Mouse (Mus musculus) neutrophil, adult 83 days (primary cell): ENCODE data around the gene Adam23. TPM values are rescaled to one million over a fixed set of nuclear protein-coding genes. Genes with fewer than 3 reads are reported as not detected.

Experiments
- total RNA-seq, 2 experiments: library from RNA; stranded (reverse); gene quantifications; one replicate each; pipeline ENCODE4 v1.2.4; 2023

The Adam23 gene
- total RNA-seq = under 1 TPM in 1 of 2 experiments, not detected in 1; 0.73 TPM

GRCm38 (mm10) chr1:63445656-63446046, at the start of gene Adam23:
Gene Adam23 (plus strand): TSS chr1:63445891.

GRCm38 (mm10) chr1:63615668-63616067, 170.0 kb downstream of the Adam23 start, which contains the start of gene Gm39653:
Gene Gm39653 (plus strand): TSS chr1:63615968.

Other genes with a start within 250 kb of the Adam23 start
- not detected for gene Gpr1, start 231.3 kb upstream of the Adam23 start, total RNA-seq
- not detected for gene Zdbf2, start 172.6 kb upstream of the Adam23 start, total RNA-seq
- not detected for gene Gm39653, start 170.1 kb downstream of the Adam23 start, total RNA-seq
- not detected for gene Dytn, start 241.0 kb downstream of the Adam23 start, total RNA-seq